Mouse (Mus musculus): ENCODE measurements at regions not wholly inside any gene's neighbourhood (a gene's known extent, or its start where the extent isn't known, plus 50 kb on each side); places are given as distances from the start of the nearest gene placed in this dataset.

DNA sequence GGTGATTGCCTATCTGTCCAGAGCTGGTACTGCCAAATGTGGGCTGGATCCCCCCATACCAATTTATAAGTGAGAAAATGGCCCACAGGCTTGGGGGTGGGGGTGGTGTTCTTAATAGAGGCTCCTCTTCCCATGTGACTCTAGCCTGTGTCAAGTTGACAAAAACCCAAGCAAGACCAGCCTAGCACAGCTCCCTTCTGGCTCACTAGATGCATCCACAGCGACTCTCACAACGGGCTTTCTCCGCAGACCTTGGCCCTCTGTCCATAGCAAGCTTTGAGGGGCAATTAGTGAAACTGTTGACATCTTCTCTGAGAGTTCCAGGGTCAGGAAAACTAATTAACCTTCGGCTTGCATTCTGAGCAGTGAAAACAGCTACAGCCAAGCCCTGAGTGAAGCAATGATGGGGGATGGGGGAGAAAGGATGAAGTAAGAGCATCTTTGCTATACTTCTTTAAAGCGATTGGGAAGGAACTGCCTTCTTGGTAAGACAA is 281.3 kb downstream of the Cdh26 start:
- no peak for TF ChIP-seq CTCF (IDR thresholded peaks at IDR 0.05)
- TF ChIP-seq EP300 (IDR thresholded peaks at IDR 0.05) = no peak
